Mouse (Mus musculus) myocyte (in vitro differentiated cells): ENCODE data around the gene Irx3. TPM values are rescaled to one million over a fixed set of nuclear protein-coding genes. Genes with fewer than 3 reads are reported as not detected.

Experiments used
- H3K27me3 ChIP-seq: one replicate; pipeline ENCODE4 v1.6.1; 2011; ENCODE audit not compliant: control insufficient read depth, insufficient read depth, insufficient read length
- H3K36me3 ChIP-seq: one replicate; pipeline ENCODE4 v1.6.1; 2011; ENCODE audit not compliant: control insufficient read depth, insufficient read depth
- H3K4me2 ChIP-seq: one replicate; pipeline ENCODE4 v1.6.1; 2011; ENCODE audit warnings: low read depth, control low read depth
- H3K4me3 ChIP-seq: one replicate; pipeline ENCODE4 v1.5.1; 2011; ENCODE audit warnings: mild to moderate bottlenecking, control low read depth, moderate library complexity
- H3K79me2 ChIP-seq: one replicate; pipeline ENCODE4 v1.6.1; 2011; ENCODE audit not compliant: control insufficient read depth, insufficient read depth
- H3ac ChIP-seq: one replicate; pipeline ENCODE4 v1.6.1; 2011; ENCODE audit not compliant: control insufficient read depth, insufficient read length
- CEBPB ChIP-seq: IDR thresholded peaks from 2 replicates; pipeline ENCODE4 v1.6.1; 2011; ENCODE audit warnings: mild to moderate bottlenecking, moderate library complexity; ENCODE audit not compliant: poor library complexity, insufficient read depth, severe bottlenecking
- E2F4 ChIP-seq: IDR thresholded peaks from one replicate; pipeline ENCODE4 v1.6.1; 2011; ENCODE audit warnings: mild to moderate bottlenecking, control low read depth, moderate library complexity; ENCODE audit not compliant: insufficient read depth
- MAX ChIP-seq: IDR thresholded peaks from one replicate; pipeline ENCODE4 v1.6.1; 2011; ENCODE audit warnings: low read depth, mild to moderate bottlenecking, control low read depth
- MYOD1 ChIP-seq, 3 experiments: IDR thresholded peaks; one replicate each; pipeline ENCODE4 v1.6.1; 2011; ENCODE audit warnings: control low read depth in 2 of 3, low read depth in 2 of 3, mild to moderate bottlenecking in 2 of 3, moderate library complexity in 1 of 3; ENCODE audit not compliant: insufficient read length in 2 of 3, control insufficient read depth in 1 of 3
- MYOG ChIP-seq, 3 experiments: IDR thresholded peaks; one replicate each; pipeline ENCODE4 v1.6.1; 2011; ENCODE audit warnings: control low read depth in 2 of 3, low read depth in 2 of 3, mild to moderate bottlenecking in 2 of 3; ENCODE audit not compliant: insufficient read length in 2 of 3, control insufficient read depth in 1 of 3, insufficient read depth in 1 of 3
- POLR2A ChIP-seq: IDR thresholded peaks from one replicate; pipeline ENCODE4 v1.6.1; 2011; ENCODE audit warnings: low read depth, mild to moderate bottlenecking, control low read depth, moderate library complexity; ENCODE audit not compliant: insufficient read length
- POLR2AphosphoS2 ChIP-seq: IDR thresholded peaks from one replicate; pipeline ENCODE4 v1.6.1; 2011; ENCODE audit warnings: low read depth, control low read depth; ENCODE audit not compliant: insufficient read length
- REST ChIP-seq: IDR thresholded peaks from one replicate; pipeline ENCODE4 v1.6.1; 2011; ENCODE audit warnings: mild to moderate bottlenecking, control low read depth, moderate library complexity; ENCODE audit not compliant: insufficient read depth, insufficient read length
- SRF ChIP-seq: IDR thresholded peaks from one replicate; pipeline ENCODE4 v1.6.1; 2011; ENCODE audit warnings: low read depth; ENCODE audit not compliant: control insufficient read depth, insufficient read length
- TCF12 ChIP-seq: IDR thresholded peaks from one replicate; pipeline ENCODE4 v1.6.1; 2011; ENCODE audit warnings: mild to moderate bottlenecking, control low read depth; ENCODE audit not compliant: poor library complexity, insufficient read depth, severe bottlenecking
- TCF3 ChIP-seq: IDR thresholded peaks from one replicate; pipeline ENCODE4 v1.6.1; 2011; ENCODE audit warnings: low read depth, control low read depth; ENCODE audit not compliant: insufficient read length
- USF1 ChIP-seq: IDR thresholded peaks from one replicate; pipeline ENCODE4 v1.6.1; 2011; ENCODE audit warnings: low read depth, mild to moderate bottlenecking, control low read depth, moderate library complexity
- polyA plus RNA-seq: library from polyadenylated mRNA; unstranded; fragments of >200 nt; fragmentation: generic; extraction: Trizol; gene quantifications from one replicate; pipeline ENCODE4 v1.2.1, GENCODE M21; 2012; ENCODE audit warnings: missing spikeins

The Irx3 gene
- polyA plus RNA-seq, 1 experiment: 26.4 TPM

DNA sequence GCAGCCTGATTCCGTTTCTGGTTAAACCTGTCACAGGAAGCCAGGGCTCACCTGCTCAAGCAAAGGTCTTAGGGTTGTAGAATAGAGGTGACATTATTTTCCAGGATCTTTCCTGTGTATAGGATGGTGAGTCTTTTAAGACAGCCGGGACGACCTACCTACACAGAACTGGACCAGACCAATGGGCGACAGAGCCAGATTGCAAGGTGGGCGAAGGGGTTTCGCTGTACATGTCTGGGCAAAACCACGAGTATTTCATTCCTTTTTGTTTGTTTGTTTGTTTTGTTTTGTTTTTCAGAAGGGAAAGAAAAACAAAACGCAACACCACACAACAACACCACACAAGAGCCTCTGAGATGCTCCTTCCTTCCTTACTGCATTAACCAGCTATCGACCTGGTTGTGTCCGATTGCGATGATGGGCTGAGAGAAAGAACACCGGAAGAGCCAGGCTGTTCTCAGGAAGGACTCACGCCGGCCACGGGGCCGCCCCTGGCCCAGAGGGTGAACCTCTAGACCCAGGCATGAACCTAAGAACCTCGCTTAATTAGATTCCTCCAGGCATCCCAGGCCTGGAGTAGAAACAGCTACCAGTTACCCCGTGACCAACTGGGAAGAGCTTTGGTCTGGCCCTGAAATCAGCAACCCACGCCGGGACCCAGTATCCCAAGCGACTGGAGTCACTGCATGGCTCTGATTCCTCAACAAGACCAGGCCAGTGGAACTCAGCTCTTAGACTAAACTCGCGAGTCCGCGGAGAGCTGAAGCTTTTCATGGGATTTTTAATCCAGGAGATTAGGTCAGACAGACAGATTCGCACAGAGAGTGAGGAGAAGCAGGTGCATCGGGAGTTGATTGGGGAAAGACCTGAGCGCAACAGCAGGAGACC lies 1.9 kb upstream of the Irx3 start:
- no peak overlapping the region for H3K4me2 ChIP-seq
- H3K27me3 ChIP-seq: no peaks in the 10 kb centered on the region
- H3K36me3 ChIP-seq: no peaks in the 10 kb centered on the region
- no peak overlapping the region for H3K4me3 ChIP-seq
- no peak for TF ChIP-seq MAX
- TF ChIP-seq REST: no peak
- no peak for TF ChIP-seq POLR2AphosphoS2
- TF ChIP-seq CEBPB: no peak
- TF ChIP-seq SRF: no peak
- no peak for TF ChIP-seq TCF3
- TF ChIP-seq POLR2A: no peak
- no peak for TF ChIP-seq TCF12
- TF ChIP-seq E2F4: no peak
- TF ChIP-seq MYOG (IDR thresholded peaks at IDR 0.05; ENCODE audit: control insufficient read depth in 1 of 3, insufficient read depth in 1 of 3, insufficient read length in 2 of 3, low read depth in 2 of 3): no peak
- no peak for TF ChIP-seq MYOD1 (IDR thresholded peaks at IDR 0.05; ENCODE audit: control insufficient read depth in 1 of 3, insufficient read length in 2 of 3, low read depth in 2 of 3)
- no peak for TF ChIP-seq USF1
- peaks cover 10% of the 10 kb centered on the region for H3K79me2 ChIP-seq
- H3ac ChIP-seq: no peak overlapping the region

GRCm38 (mm10) chr8:91802401-91803322 lies 795 bp upstream of the Irx3 start:
- Histone ChIP-seq H3K27me3 (no peaks in the 10 kb centered on the region), H3K36me3 (no peaks in the 10 kb centered on the region), H3K4me2 (peak overlapping the region; percentile 86), H3ac (no peak overlapping the region), H3K4me3 (peak overlapping the region; percentile 83), H3K79me2 (peaks cover 10% of the 10 kb centered on the region)
- no peak for TF ChIP-seq SRF

GRCm38 (mm10) chr8:91801241-91801811 lies 541 bp downstream of the Irx3 start:
- Histone ChIP-seq H3K4me3 (peak overlapping the region; percentile 83), H3K79me2 (peaks cover 10% of the 10 kb centered on the region), H3ac (peak overlapping the region; percentile 91), H3K27me3 (no peaks in the 10 kb centered on the region), H3K36me3 (no peaks in the 10 kb centered on the region), H3K4me2 (peak overlapping the region; percentile 84)
- TF ChIP-seq MYOD1 (IDR thresholded peaks at IDR 0.05; ENCODE audit: control insufficient read depth in 1 of 3, insufficient read length in 2 of 3, low read depth in 2 of 3) (no peak), POLR2A (peak; percentile 77), CEBPB (no peak), POLR2AphosphoS2 (peak; percentile 79), TCF12 (no peak), TCF3 (no peak)

DNA sequence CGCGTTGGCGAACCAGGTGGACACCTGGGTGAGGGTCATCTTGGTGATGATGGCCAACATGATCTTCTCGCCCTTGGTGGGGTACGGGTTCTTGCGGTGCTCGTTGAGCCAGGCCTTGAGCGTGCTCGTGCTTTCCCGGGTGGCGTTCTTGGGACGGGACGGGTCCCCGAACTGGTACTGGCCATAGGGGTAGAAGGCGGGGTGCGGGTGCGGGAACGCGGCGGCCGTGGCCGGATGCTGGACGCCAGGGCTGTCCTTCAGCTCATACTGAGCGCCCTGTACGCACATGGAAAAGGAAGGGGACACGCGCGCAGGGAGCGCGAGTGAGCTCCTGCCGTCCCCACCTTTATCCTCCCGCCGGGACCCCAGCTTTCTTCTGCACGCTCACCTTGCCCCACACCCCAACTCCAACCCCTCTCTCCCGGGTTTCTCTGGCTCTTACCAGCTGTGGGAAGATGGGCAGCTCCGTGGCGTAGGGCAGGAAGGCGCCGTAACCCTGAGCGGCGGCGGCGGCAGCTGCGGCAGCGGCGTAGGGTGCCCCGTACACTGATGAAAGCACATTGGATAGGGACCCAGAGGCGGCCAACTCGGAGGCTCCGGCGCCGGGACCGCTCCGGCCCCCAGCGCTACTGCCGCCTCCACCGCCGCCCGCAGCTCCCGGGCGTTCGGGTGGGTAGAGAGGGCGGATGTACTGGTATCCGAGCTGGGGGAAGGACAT lies 1.2 kb downstream of the Irx3 start:
- Histone ChIP-seq H3ac (peak overlapping the region; percentile 91), H3K4me3 (peak overlapping the region; percentile 83), H3K79me2 (peaks cover 10% of the 10 kb centered on the region), H3K27me3 (no peaks in the 10 kb centered on the region), H3K4me2 (peak overlapping the region; percentile 79), H3K36me3 (no peaks in the 10 kb centered on the region)
- peak; percentile 37 for TF ChIP-seq POLR2AphosphoS2
- no peak for TF ChIP-seq SRF
